Mouse (Mus musculus) ES-E14 (cell line): ENCODE data around the gene Sorcs2. TPM values are rescaled to one million over a fixed set of nuclear protein-coding genes. Genes with fewer than 3 reads are reported as not detected.

Source experiments
- DNase-seq: peaks from one replicate; pipeline ENCODE4 v3.0.0-alpha.2; 2013; ENCODE audit warnings: low read depth, low spot score
- H3K27ac ChIP-seq: 2 replicates; pipeline ENCODE4 v1.5.1; 2012; ENCODE audit warnings: low read depth, mild to moderate bottlenecking, low read length, moderate library complexity, mixed read lengths; ENCODE audit not compliant: poor library complexity, insufficient read depth, severe bottlenecking
- H3K36me3 ChIP-seq: 2 replicates; pipeline ENCODE4 v1.6.1; 2012; ENCODE audit warnings: mild to moderate bottlenecking, low read length, moderate library complexity, mixed read lengths; ENCODE audit not compliant: control insufficient read depth, poor library complexity, insufficient read depth, severe bottlenecking
- H3K4me1 ChIP-seq, 2 experiments: fragments of 150-350 bp in 1 of 2; sonication (generic) in 1 of 2; 2 replicates each; pipeline ENCODE4 v1.6.1; 2012; ENCODE audit warnings: low read length in 2 of 2, mild to moderate bottlenecking in 1 of 2, mixed read lengths in 1 of 2; ENCODE audit not compliant: control insufficient read depth in 2 of 2, insufficient read depth in 2 of 2, poor library complexity in 1 of 2
- H3K4me3 ChIP-seq, 2 experiments: fragments of 150-350 bp in 1 of 2; sonication (generic) in 1 of 2; 2 replicates each; pipeline ENCODE4 v1.5.1; 2012; ENCODE audit warnings: low read length in 2 of 2, low read depth in 1 of 2, mild to moderate bottlenecking in 1 of 2, mixed read lengths in 1 of 2; ENCODE audit not compliant: insufficient read depth in 1 of 2, poor library complexity in 1 of 2, severe bottlenecking in 1 of 2
- H3K9ac ChIP-seq: 2 replicates; pipeline ENCODE4 v1.6.1; 2012; ENCODE audit warnings: low read depth, mild to moderate bottlenecking, low read length, mixed read lengths; ENCODE audit not compliant: poor library complexity, insufficient read depth, severe bottlenecking
- H3K9me3 ChIP-seq: fragments of 150-350 bp; sonication (generic); 2 replicates; pipeline ENCODE4 v1.6.1; 2012; ENCODE audit warnings: low read depth, mild to moderate bottlenecking, low read length; ENCODE audit not compliant: control insufficient read depth, insufficient read depth
- CHD2 ChIP-seq: IDR thresholded peaks from 2 replicates; pipeline ENCODE4 v1.6.1; 2014; ENCODE audit warnings: mild to moderate bottlenecking, low read depth, low read length, inconsistent platforms
- HCFC1 ChIP-seq: IDR thresholded peaks from 2 replicates; pipeline ENCODE4 v1.6.1; 2012; ENCODE audit warnings: low read length, inconsistent platforms, borderline replicate concordance; ENCODE audit not compliant: insufficient read depth
- MAFK ChIP-seq: IDR thresholded peaks from 2 replicates; pipeline ENCODE4 v1.6.1; 2014; ENCODE audit warnings: mild to moderate bottlenecking, low read depth, low read length, inconsistent platforms; ENCODE audit not compliant: insufficient read depth
- ZC3H11A ChIP-seq: IDR thresholded peaks from 2 replicates; pipeline ENCODE4 v1.6.1; 2012; ENCODE audit warnings: low read depth, mild to moderate bottlenecking, inconsistent platforms, low read length, borderline replicate concordance
- ZNF384 ChIP-seq: IDR thresholded peaks from 2 replicates; pipeline ENCODE4 v1.6.1; 2012; ENCODE audit warnings: low read depth, low read length, inconsistent platforms
- in situ Hi-C, 2 experiments: fragments of 600-800 bp; cut with MboI; formaldehyde crosslinking; loops; one replicate each; pipeline ENCODE4 v1.15.1; 2025; ENCODE audit warnings: low sequenced_read_pairs in 2 of 2, inconsistent platforms in 1 of 2; ENCODE audit not compliant: unreplicated experiment in 2 of 2
- total RNA-seq: library from RNA; depleted of rRNA; stranded (reverse); fragments of 300-350 nt; gene quantifications from 2 replicates; pipeline ENCODE4 v1.2.3, GENCODE M21; 2012

The Sorcs2 gene
- total RNA-seq, 1 experiment: 5.4 TPM

DNA sequence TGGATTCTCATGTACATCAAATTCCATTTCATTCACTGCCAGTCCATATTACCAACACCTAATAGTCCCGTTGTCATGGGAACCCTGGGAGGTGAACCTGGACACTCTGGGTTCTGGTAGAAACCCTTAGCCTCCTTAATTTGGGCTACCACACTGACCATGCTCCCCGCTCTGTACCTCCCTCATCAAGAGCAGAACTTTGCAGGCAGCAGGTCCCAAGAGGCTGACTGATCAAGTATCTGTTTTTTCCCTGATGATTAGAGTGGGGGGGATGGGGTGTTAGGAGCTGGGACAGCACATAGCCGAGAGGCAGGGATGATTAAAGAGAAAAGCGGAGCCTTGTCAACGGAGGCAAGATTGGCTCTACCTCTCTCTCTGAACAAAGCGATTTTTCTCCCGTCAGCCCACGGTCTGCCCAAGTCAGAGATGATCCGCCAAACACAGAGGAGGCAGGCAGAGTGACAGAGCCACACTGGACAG lies 167.6 kb downstream of the Sorcs2 start:
- no peaks in the 10 kb centered on the region for H3K9me3 ChIP-seq
- H3K9ac ChIP-seq: no peak overlapping the region
- TF ChIP-seq ZC3H11A (no peak), MAFK (no peak), CHD2 (no peak), ZNF384 (no peak), HCFC1 (no peak)
- H3K4me3 ChIP-seq: no peak overlapping the region
- H3K4me1 ChIP-seq: no peaks in the 10 kb centered on the region
- H3K36me3 ChIP-seq: no peaks in the 10 kb centered on the region
- DNase-seq: no peak
- in situ Hi-C loops: no loop called here
- no peak overlapping the region for H3K27ac ChIP-seq

DNA sequence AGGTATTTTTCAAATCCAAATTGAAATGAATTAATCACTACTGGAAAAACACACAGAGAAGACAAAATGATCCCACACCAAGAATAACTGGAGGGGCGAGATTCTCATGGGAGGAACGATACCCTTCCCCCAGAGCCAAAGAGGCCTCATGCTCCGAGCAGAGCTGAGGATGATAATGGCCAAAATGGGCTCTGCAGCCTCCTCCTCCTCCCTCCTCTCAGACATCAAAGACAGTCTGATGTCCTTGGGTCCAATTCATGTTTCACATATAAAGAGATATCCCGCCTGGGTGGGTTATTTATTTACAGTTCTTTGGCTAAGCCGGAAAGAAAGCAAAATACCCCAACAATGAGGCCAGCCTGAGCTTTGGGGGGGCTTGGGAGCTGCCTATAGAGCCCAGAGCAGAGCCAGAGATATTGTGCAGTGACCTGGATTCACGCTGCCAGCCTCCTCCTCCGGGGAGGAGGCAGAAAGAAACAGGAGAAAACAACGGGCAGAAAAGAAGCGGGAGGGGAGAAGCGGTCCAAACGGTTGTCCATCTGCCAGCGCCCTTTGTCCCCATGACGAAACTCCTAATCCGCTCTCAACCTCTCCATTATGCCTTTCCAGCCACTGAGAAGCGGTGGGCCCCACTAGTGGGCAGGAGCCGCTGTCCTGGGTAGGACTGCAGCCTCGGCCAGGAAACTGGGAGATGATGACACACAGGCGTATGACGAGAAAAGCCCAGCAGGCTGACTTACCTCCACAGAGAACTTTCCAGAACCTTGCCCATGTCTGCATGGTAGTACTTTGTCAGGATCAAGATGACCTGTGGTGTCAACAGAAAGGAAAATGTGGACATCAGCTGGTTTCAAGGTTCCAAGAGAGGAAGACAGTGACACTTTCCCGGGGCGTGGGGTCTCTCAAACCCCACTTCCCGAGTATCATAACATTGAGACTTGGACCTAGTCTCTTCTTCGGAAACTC lies 169.3 kb downstream of the Sorcs2 start:
- no peak overlapping the region for H3K9ac ChIP-seq
- in situ Hi-C loops: no loop called here
- H3K9me3 ChIP-seq: no peaks in the 10 kb centered on the region
- no peak for DNase-seq
- H3K27ac ChIP-seq: no peak overlapping the region
- no peaks in the 10 kb centered on the region for H3K36me3 ChIP-seq
- no peak overlapping the region for H3K4me3 ChIP-seq
- TF ChIP-seq HCFC1 (no peak), MAFK (no peak), ZNF384 (no peak), ZC3H11A (no peak), CHD2 (no peak)
- no peaks in the 10 kb centered on the region for H3K4me1 ChIP-seq

DNA sequence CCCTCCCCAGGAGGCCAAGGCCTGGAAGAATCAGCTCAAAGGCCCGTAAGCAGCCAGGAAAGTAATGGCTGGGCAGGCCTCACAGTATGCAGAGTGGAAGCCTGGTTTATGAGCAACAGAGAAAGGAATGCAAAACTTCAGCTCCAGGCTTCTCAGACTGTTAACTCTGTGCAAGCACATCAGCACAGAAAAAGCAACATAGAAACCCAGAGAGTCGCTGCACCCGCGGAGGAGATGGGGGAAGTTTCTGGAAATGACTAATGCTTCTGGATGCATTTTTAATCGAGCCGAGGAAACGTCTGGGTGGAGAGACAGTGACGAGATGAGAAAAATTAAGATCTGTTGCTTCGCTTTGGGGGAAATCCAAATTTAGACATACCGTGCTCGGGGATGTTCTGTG lies 171.6 kb downstream of the Sorcs2 start:
- no peak overlapping the region for H3K27ac ChIP-seq
- H3K4me3 ChIP-seq: no peak overlapping the region
- no peaks in the 10 kb centered on the region for H3K36me3 ChIP-seq
- in situ Hi-C loops: no loop called here
- DNase-seq: no peak
- H3K9ac ChIP-seq: no peak overlapping the region
- TF ChIP-seq ZC3H11A (no peak), MAFK (no peak), CHD2 (no peak), ZNF384 (no peak), HCFC1 (no peak)
- no peaks in the 10 kb centered on the region for H3K4me1 ChIP-seq
- no peaks in the 10 kb centered on the region for H3K9me3 ChIP-seq

DNA sequence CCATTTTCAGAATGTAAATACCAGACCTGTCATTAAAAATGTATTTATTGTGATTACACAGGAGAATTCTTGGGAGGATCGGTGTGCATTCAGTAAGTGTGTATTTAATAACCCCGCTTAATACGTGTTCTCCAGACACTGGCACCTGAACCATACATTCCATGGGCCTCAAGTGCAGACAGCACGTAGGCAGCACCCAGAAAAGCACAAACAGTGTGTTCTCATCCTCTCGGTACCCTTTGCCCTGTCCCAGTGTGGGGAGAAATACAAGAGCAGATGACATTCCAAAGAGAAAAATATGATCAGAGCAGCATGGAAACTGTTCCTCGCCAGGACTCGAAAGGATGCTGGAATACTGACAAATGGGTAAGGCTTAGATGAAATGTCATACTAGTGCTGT lies 172.1 kb downstream of the Sorcs2 start:
- Histone ChIP-seq H3K9me3 (no peaks in the 10 kb centered on the region), H3K9ac (no peak overlapping the region), H3K4me1 (no peaks in the 10 kb centered on the region; a peak in 1 of 4 replicates), H3K27ac (no peak overlapping the region), H3K4me3 (no peak overlapping the region), H3K36me3 (no peaks in the 10 kb centered on the region)
- TF ChIP-seq ZNF384: no peak
- TF ChIP-seq CHD2: no peak
- TF ChIP-seq MAFK: no peak
- TF ChIP-seq HCFC1: no peak
- no peak for TF ChIP-seq ZC3H11A
- in situ Hi-C loops: no loop called here
- no peak for DNase-seq
